Mouse (Mus musculus) stomach, embryonic 14.5 days (tissue): ENCODE data around the gene Axl. TPM values are rescaled to one million over a fixed set of nuclear protein-coding genes. Genes with fewer than 3 reads are reported as not detected.

ENCODE experiments used
- ATAC-seq: fragments of 200-750 bp; cut with Nextera tagmentation; 2 replicates; pipeline ENCODE4 v1.8.0; 2017; ENCODE audit warnings: low read depth, moderate TSS enrichment; ENCODE audit not compliant: insufficient number of reproducible peaks, insufficient read depth, low FRiP score
- H3K27ac ChIP-seq: fragments of 300-500 bp; sonication (generic); 2 replicates; pipeline ENCODE4 v1.5.1; 2014; ENCODE audit warnings: mild to moderate bottlenecking, low read length, moderate library complexity, mixed read lengths
- H3K27me3 ChIP-seq: fragments of 300-500 bp; sonication (generic); 2 replicates; pipeline ENCODE4 v1.6.1; 2014; ENCODE audit warnings: low read length, control low read depth, mixed read lengths; ENCODE audit not compliant: control insufficient read depth, insufficient read depth
- H3K36me3 ChIP-seq: fragments of 300-500 bp; sonication (generic); 2 replicates; pipeline ENCODE4 v1.6.1; 2014; ENCODE audit warnings: mild to moderate bottlenecking, control low read depth, low read length, moderate library complexity, mixed read lengths; ENCODE audit not compliant: control insufficient read depth, insufficient read depth
- H3K4me1 ChIP-seq: fragments of 300-500 bp; sonication (generic); 2 replicates; pipeline ENCODE4 v1.6.1; 2014; ENCODE audit warnings: low read length, control low read depth, mixed read lengths; ENCODE audit not compliant: control insufficient read depth, insufficient read depth
- H3K4me2 ChIP-seq: fragments of 300-500 bp; sonication (generic); replicated peaks from 2 replicates; pipeline ENCODE4 v1.6.1; 2014; ENCODE audit warnings: low read depth, low read length, control low read depth
- H3K4me3 ChIP-seq: fragments of 300-500 bp; sonication (generic); 2 replicates; pipeline ENCODE4 v1.5.1; 2014; ENCODE audit warnings: low read depth, low read length, control low read depth
- H3K9ac ChIP-seq: fragments of 300-500 bp; sonication (generic); replicated peaks from 2 replicates; pipeline ENCODE4 v1.6.1; 2014; ENCODE audit warnings: low read depth, mild to moderate bottlenecking, control low read depth, low read length, moderate library complexity, mixed read lengths
- H3K9me3 ChIP-seq: fragments of 300-500 bp; sonication (generic); 2 replicates; pipeline ENCODE4 v1.6.1; 2016; ENCODE audit warnings: low read depth, low read length, control low read depth; ENCODE audit not compliant: control insufficient read depth
- WGBS: fragments of 180-500 bp; shearing (Covaris S2); extraction: QIAGEN DNeasy Blood & Tissue Kit; methylation state at CpG from one replicate; pipeline ENCODE4 v1.1.7; 2014; 5-methylcytosine and 5-hydroxymethylcytosine counted together
- polyA plus RNA-seq: library from polyadenylated mRNA; unstranded; fragments of >200 nt; fragmentation: Nextera tagmentation; extraction: Ambion mirVana; gene quantifications from 2 replicates; pipeline ENCODE4 v1.2.1, GENCODE M21; 2014

Axl gene
- polyA plus RNA-seq, 1 experiment from 2014 or later, result 66.4 TPM

DNA sequence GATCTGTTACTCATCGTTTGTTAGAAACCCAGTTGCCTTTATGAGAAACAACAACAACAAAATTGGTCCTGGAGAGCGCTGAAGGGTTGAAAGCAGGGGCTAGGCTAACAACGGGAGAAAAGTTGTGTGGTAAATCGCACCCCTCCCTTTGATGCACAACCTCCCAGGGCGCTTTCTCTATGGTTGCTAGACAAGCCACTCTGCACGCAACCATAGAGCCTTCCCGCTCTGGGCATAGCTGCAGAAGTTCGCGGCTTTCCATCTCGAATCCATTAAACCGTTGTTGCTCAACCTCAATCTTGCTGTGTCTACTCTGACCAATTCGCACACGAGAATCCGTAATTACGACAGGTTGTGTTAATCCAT, 33.1 kb downstream of the Axl start:
- Histone ChIP-seq H3K27ac (peak overlapping the region; percentile 87), H3K4me2 (peak overlapping the region; percentile 92), H3K9me3 (no peaks in the 10 kb centered on the region), H3K36me3 (peaks cover 20% of the 10 kb centered on the region), H3K27me3 (no peaks in the 10 kb centered on the region), H3K4me1 (peaks cover 14% of the 10 kb centered on the region), H3K4me3 (peak overlapping the region; percentile 99), H3K9ac (no peak overlapping the region; the same call in 1 of the 2 replicates)
- 0% methylated on average over 15 of the region's 15 CpGs for WGBS
- peak; percentile 35; the same call in 1 of the 2 replicates for ATAC-seq

DNA sequence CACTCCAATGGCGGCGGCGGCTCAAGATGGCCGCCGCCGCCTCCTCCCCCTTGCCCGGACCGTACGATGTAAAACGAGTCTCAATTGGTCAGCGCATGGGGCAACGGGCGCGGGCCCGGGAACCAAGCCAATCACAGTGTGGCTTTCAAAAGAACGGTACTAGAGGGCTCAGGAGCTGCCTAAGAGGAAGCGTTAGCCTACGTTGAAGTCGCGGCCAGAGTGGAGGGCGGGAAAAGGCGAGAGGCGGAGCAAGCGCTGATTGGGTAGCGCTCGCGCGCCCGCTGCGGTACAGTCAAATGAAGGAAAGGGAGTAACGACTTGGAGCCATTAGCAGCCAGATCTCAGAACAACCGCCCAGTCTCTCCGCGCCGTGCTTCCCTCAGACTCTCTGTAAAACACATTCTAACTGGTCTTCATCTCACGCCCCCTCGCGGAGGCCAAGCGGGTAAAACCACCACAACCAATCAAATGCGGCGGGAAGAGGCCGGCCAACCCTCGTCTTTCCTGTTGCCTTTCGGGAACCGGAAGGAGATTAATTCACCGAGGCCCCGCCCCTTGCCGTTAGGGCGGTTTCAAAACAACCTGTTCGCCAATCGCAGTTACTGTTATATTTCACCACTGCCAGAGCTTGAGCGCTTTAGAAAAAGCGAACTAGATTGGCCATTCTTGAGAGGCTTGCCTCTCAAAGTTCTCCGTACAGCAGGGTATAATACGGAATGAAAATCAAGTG, 33.6 kb downstream of the Axl start, which contains the start of gene Hnrnpul1:
Gene Hnrnpul1, minus strand, starts transcription at position 20 of the 730 bp plus-strand sequence.
- Histone ChIP-seq H3K9ac (peak within 1 kb of the TSS; percentile 99), H3K27me3 (no peaks in the 10 kb centered on the region), H3K36me3 (peaks cover 25% of the 10 kb centered on the region), H3K9me3 (no peaks in the 10 kb centered on the region), H3K4me1 (peaks cover 14% of the 10 kb centered on the region), H3K27ac (peak within 1 kb of the TSS; percentile 97), H3K4me3 (peak within 1 kb of the TSS; percentile 99), H3K4me2 (peak within 1 kb of the TSS; percentile 98)
- ATAC-seq, result peak; percentile 94
- under 1% methylated on average over 55 of the region's 55 CpGs for WGBS

DNA sequence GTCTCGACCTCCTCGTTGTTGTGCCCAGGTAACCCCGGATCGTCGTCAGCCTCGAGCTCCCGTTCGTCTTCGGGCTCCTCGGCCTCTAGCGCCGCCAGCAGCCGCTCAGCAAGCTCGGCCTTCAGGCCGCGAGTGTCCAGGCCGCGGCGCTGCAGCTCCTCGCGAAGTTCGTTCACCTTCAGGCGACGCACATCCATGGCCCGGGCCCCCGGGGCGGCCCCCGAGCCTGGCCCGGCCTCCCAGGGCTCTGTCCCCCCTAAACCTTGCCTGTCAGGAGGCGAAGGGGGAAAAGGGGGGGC, 34.1 kb downstream of the Axl start:
- H3K36me3 ChIP-seq, result peaks cover 30% of the 10 kb centered on the region
- H3K4me1 ChIP-seq, result peaks cover 14% of the 10 kb centered on the region
- H3K4me3 ChIP-seq, result peak overlapping the region; percentile 99
- WGBS, result under 1% methylated on average over 29 of the region's 30 CpGs
- ATAC-seq, result no peak
- peak overlapping the region; percentile 97 for H3K27ac ChIP-seq
- H3K27me3 ChIP-seq, result no peaks in the 10 kb centered on the region
- H3K4me2 ChIP-seq, result peak overlapping the region; percentile 98; the same call in 1 of the 2 replicates
- H3K9ac ChIP-seq, result peak overlapping the region; percentile 99
- H3K9me3 ChIP-seq, result no peaks in the 10 kb centered on the region

DNA sequence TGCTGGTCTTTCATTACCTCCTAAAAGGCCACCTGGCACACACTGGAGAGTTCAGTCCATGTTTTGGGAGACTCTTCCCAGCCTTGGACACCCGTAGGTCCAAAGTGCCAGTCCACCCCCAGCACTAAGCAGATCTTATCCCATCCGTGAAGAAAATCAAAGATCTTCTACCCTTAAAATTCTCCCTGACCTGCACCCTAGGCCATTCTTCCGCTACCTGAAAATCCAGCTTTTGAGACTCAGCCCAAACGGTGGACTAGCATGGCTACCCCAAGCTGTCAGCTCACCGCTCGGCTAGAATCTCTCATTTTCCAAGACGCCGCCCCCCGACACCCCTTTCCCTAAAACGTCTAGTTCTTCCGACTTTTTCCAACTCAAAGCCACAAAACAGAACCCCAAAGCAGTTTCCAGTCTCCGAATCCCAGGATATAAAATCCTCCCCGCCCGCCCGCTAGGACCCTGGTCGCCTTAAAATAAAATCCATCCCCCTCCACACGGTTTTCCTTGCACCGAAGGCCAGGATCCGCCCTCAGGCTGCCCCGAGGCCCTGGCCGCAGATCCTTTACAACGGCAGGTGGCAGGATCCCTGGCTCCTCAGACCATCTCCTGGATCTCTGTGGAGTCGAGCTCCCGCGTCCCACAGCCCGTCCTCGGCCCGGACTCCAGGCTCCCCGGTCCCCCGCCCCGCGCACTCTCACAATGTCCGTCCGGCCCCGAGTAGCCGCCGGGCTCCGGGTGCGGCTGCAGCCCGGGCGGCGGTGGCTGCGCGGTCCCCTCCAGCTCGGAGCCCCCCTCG, 34.7 kb downstream of the Axl start:
- Histone ChIP-seq H3K27me3 (no peaks in the 10 kb centered on the region), H3K9ac (peak overlapping the region; percentile 99), H3K4me2 (peak overlapping the region; percentile 98), H3K4me1 (peaks cover 14% of the 10 kb centered on the region), H3K4me3 (peak overlapping the region; percentile 99), H3K27ac (peak overlapping the region; percentile 97), H3K36me3 (peaks cover 36% of the 10 kb centered on the region), H3K9me3 (no peaks in the 10 kb centered on the region)
- ATAC-seq, result no peak
- under 1% methylated on average over 46 of the region's 46 CpGs for WGBS

DNA sequence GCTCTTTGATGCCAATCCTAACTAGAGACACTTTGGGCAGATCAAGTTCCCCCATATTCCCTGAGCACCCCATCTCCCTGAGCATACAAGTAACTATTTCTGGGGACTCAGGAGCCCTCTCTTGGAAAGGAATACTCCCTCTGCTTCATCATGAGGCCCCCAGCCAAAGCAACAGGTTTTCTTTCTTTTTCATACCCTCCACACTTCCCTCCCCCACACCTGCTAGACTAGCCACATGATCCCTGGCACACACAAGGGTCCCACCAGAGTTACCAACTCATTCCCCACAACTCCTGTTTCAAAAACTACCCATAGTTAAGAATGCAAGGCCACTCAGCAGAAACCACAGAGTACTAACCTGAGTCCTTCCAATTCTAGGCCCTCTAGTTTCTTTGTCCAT, 35.4 kb downstream of the Axl start:
- Histone ChIP-seq H3K9ac (peak overlapping the region; percentile 99), H3K27ac (no peak overlapping the region; the same call in 1 of the 2 replicates), H3K36me3 (peaks cover 38% of the 10 kb centered on the region), H3K4me2 (peak overlapping the region; percentile 98), H3K4me1 (peaks cover 14% of the 10 kb centered on the region), H3K4me3 (peak overlapping the region; percentile 99), H3K27me3 (no peaks in the 10 kb centered on the region), H3K9me3 (no peaks in the 10 kb centered on the region)
- ATAC-seq, result no peak

DNA sequence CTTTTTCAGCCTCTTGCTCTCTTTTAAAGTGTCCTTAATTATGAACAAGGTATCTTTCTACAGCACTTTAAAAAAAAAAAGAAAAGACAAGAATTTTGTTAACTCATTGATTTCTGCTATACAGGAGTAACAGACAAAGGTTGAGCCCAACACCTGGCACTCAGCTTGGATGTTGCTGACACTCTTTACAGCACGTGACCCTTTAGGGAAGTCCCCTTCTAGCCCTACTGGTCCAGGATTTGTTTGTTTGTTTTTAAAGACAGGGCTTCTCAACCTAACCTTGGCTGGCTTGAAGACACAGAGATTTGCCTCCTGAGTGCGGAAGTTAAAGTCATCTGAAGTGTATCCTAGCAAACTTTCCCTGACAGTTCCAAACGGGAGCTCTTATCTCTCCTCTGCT, 41.7 kb downstream of the Axl start:
- no peaks in the 10 kb centered on the region for H3K9me3 ChIP-seq
- H3K4me3 ChIP-seq, result no peak overlapping the region
- no peaks in the 10 kb centered on the region for H3K27me3 ChIP-seq
- H3K9ac ChIP-seq, result no peak overlapping the region
- no peak overlapping the region for H3K27ac ChIP-seq
- ATAC-seq, result no peak
- H3K4me1 ChIP-seq, result no peaks in the 10 kb centered on the region
- 68% methylated on average over 3 of the region's 3 CpGs for WGBS
- H3K4me2 ChIP-seq, result no peak overlapping the region
- peaks cover 100% of the 10 kb centered on the region for H3K36me3 ChIP-seq

DNA sequence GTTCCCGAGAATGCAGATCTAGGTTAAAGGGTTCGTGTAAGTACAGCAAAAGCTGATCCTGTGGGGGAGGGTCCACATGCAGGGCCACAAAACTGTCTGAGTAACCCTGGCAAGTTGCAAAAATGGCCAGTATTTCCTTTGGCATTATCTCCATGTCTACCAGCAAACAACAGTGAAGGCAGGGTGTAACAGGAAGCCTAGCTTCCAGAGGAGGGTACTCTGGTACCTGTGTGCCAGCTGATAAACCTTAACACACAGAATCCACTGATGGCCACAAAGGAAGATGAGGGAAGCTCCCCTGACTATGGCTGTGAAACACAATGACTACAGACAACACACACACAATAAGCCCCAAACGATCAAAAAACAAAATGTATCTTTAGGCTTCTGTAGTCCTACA, 50.2 kb downstream of the Axl start:
- Histone ChIP-seq H3K36me3 (peaks cover 96% of the 10 kb centered on the region), H3K4me1 (no peaks in the 10 kb centered on the region), H3K9ac (no peak overlapping the region), H3K27ac (no peak overlapping the region), H3K9me3 (no peaks in the 10 kb centered on the region), H3K27me3 (no peaks in the 10 kb centered on the region), H3K4me2 (no peak overlapping the region), H3K4me3 (no peak overlapping the region)
- WGBS, result 85% methylated on average over 3 of the region's 3 CpGs
- no peak for ATAC-seq

DNA sequence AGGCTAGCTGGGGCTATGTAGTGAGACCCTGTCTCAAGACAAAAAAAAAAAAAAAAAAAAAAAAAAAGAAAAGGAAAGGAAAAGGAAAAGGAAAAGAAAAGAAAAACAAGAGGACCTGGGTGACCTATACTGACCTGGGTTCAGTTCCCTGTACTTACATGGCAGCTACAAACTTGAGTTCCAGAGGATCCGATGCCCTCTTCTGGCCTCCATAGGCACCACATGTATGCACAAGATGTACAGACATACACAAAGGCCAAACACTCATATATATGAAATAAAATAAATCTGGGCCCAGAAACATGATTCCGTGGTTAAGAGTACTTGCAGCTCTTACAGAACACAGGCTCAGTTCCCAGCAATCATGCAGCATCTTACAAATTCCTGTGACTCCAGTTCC, 51.6 kb downstream of the Axl start:
- H3K9me3 ChIP-seq, result no peaks in the 10 kb centered on the region
- no peak overlapping the region for H3K4me2 ChIP-seq
- no peak overlapping the region for H3K9ac ChIP-seq
- H3K36me3 ChIP-seq, result peaks cover 96% of the 10 kb centered on the region
- H3K27me3 ChIP-seq, result no peaks in the 10 kb centered on the region
- H3K4me3 ChIP-seq, result no peak overlapping the region
- 98% methylated on average over 2 of the region's 2 CpGs for WGBS
- no peak overlapping the region for H3K27ac ChIP-seq
- no peak for ATAC-seq
- H3K4me1 ChIP-seq, result no peaks in the 10 kb centered on the region
